Mouse (Mus musculus) urinary bladder, postnatal 4 days (tissue): ENCODE data around the gene Nedd4.
"Not testable (repeated sequence)": the region's sequence is repeated elsewhere in the genome, so short reads cannot be mapped to it uniquely, and the experiment has no call there.

Experiments
- DNase-seq, 2 experiments: peaks; one replicate each; pipeline ENCODE4 v3.0.0; 2021 to 2022; ENCODE audit warnings: low spot score in 2 of 2

The Nedd4 gene

DNA sequence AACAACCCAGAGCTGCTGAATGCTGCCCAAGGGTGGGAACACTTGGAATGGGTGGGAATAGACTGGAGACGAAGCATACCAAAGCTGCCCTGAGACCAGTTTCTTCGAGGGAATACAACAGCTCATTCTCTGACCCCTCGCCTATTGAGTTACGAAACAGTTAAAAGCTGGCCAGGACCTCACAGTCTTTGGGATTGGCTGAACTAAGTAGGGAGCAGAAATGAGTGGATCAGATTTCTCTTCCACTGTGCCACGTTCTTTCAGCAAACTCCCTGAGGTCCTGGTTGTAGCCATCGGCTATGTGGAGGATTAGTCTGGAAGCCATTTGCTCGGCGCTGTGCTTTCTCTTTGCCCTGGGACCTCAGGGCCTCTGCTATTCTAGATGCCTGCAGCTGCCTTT, 9.2 kb upstream of the Nedd4 start:
- no peak for DNase-seq

DNA sequence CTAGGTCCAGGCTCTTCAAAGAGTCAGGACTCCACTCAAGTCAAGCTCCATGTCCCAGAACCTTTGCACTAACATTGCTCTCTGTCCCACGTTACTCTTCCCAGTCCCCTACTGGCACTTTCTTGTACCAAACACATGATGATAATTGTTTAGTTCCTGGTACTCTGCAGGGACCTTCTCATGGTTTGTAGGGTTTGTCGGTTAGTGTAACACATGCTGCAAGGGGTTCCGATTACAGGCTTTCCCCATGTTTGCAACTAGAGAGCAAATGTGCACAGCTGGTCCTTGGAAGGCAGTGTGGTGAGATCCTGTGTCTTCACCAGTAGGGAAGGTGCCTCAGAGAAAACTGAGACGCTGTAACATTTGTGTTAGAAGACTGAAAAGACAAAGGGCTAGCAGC, 8.6 kb upstream of the Nedd4 start:
- DNase-seq: no peak

DNA sequence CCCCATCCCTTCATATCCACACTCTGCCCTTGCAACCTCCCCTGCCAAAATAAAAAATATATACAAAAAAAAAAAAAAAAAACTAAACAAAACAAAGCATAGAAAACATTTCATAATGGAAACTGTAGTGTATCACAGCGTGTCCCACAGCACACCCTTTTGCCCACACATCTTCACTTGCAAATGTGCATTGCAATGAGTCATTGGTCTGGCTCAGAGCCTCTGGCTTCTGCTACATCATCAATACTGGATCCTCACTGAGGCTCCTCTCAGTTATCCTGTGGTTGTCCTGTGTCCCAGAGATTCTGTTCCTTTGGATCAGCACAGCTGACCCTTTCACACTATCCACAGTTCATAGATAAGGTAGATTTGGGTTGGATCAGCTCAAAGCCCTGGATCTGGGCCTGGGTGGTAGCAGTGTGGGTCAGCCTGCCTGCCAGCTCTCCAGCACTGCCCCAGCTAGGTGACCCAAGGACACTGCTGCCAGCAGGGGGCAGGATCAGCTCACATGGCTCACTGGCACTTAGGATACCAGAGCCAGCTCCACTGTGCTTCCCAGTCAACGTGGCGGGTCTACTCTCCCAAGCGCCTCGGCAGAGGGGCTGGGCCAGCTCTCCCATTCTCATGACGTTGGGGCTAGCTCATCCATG, 7.4 kb upstream of the Nedd4 start:
- DNase-seq: no peak

DNA sequence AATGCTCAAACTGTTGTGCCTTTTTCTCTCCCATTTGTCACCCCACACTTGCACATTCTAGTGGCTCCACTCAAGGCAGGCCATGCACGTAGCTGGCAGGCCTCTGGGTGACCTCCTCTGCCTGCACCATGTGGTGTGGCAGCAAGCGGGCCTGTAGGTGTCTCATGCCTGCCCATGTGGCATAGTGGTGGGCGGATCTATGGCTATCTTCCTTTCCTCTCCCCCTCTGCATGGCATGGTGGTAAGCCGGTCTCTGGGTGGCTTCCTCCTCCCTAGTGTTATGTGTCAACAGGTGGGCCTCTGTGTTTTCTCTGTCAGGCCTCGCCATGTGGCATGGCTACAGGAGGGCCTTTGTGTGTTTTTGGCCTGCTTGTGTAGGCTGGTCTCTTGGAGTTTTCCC, 6.5 kb upstream of the Nedd4 start:
- no peak for DNase-seq

DNA sequence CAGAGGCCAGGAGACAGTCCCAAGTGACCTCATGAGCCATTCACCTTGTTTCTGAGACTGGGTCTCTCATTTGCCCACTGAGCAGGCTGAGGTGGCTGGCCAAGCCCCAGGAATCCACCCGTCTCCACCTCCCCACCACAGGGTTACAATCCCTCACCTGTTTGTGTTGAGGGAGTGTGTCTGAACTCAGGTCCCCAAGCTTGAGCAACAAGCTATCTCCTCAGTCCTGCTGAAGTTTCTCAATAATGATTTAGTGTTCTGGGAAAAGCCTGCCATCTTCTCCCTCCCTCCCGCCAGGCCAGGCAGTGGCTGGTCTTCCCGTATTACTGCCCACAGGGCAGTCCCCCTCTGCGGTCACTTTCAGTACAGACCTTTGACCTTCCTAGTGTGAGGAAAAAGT, 5.7 kb upstream of the Nedd4 start:
- peak in 1 of 2 experiments; percentile 50 for DNase-seq

DNA sequence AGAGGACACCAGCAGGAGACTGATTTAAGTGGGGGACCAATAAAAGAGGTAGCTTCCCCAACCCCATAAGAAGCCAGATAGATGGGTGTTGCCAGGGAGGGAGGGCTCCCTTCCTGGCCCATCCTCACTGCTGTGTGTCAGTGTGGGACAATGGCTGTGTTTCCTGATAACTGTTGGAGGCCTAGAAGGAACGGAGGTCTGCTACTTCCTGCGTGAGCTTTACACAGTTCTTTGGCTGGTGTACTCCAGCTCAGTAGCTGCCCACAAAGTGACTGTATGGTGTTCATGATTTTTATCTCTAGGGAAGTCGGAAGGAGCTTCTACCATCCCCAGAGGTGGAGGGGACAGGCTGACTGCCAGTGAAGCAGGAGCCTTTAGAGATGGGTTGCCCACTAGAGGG, 5.2 kb upstream of the Nedd4 start:
- DNase-seq: peak in 1 of 2 experiments; percentile 25

DNA sequence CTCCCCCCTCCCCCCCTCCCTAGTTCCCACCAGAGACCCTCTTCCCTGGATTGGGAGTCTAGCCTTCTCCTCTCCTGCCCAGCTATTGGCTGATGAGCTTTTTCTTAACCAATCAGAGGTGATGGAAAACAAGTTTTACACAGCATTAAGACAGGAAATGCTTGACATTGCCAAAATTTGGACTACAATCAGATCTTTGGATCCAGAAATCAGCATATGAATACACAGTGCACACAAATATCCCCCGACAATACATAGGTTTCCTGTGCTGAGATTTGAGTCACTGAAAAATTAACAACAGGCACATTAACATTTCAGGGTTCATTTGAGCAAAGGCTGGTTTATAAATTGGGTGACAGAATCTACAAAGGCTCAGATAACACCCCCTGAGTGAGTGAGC, 4.5 kb upstream of the Nedd4 start:
- no peak for DNase-seq

DNA sequence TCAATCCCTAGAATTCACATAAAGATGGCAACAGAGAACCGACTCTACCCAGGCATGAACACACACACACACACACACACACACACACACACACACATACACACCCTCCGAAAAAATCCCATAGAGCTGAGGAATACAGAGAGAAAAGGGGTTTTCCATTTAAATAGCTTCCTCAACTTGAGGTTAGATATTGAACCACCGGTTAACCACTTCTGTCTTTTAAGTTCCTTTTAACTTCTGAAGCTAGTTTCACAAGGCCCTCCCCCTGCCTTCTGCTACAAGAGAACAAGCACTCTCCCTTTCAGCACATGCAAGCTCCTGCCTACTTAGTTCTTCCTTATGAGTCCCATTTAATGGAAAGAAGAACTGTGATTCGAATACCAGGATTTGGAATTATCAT, 2.0 kb upstream of the Nedd4 start:
- DNase-seq: no peak

DNA sequence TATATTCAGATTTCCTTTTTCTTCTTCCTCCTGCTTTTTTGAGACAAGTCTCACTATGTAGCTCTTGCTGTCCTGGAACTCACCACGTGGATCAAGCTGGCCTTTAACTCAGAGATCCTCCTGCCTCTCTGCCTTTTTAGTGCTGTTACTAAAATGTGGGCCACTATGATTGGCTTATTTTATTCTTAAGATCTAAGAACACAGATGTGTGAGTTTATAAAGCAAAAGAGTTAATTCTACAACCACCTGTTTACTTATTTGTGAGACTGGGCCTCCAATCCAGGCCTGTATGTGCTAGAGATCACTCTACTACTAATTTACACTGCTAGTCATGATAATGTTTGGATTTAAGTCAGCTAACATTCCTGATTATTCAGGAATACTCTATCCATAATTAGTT, 1.2 kb upstream of the Nedd4 start:
- peak in 1 of 2 experiments; percentile 17 for DNase-seq

DNA sequence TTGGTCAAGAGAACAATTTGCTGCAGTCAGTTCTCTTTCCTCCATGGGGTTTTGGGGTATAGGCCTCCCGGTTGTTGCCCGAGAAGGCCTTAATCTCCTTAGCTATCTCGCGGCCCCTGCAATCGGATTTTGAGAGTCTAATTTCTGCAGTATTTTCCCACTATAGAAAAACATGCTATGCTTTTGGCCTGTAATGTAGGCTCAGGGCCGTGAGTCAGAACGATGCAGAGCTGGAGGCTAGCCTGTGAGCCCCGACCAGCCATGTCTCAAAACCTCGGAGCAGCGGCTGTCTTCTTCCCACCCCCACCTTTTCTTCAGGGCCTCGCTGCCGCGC, 618 bp upstream of the Nedd4 start:
- DNase-seq: no peak

DNA sequence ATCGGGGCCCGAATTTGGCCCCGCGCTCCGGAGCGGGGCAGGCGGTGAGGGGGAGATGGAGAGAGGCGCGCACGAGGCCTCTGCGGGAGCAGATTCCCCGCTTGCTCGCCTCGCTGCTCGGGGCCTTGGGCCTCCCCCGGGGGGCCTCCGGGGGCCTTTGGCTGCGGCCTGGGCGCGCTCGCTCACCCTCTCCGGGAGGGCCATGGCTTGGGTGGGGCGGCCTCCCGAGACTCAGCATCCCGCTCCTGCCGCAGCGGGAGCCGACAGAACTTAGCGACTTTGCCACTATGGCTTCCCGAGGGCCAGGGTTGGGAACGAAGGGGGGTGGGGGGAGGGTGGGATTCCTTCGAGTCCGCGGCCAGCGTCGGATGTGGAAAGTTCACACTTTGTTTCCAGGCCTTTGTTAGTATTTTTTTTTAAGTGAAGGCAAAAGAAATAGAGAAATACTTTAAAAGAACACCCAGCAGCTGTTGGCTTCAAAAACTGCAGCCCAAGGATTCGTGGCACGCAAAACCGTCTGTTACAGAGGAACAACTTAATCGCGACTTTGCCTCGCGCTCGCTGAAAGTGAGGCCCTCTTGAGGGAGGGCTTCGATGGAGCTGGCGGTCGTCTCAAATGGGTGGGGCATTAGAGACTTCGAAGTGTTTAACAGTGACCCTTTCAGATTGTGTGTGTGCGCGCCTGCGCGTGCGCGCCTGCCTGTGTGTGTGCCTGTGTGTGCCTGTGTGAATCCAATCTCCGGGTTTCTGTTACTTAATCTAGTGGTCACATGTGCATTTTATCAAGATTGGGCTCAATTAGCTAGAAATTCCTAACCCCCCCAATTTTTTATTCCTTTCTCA, 766 bp downstream of the Nedd4 start:
- peak; percentile 76 to 83 for DNase-seq

DNA sequence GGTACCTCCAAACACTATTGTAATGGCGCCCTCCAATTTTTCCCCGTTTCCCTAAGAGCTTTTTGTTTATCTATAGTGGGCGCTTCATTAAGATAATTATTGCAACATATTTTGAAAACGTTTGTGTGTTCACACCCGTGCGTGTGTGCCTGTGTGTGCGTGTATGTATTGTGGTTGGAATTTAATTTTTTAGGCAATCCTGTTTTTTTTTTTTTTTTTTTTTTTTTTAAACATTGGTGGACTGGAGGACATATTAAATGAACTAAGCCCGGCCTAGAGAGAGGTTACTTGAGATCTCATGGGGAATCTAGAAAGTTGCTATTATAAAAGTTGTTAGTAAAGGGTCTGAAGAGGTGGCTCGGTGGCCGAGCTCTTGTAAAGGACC, 1.4 kb downstream of the Nedd4 start:
- DNase-seq: no peak

DNA sequence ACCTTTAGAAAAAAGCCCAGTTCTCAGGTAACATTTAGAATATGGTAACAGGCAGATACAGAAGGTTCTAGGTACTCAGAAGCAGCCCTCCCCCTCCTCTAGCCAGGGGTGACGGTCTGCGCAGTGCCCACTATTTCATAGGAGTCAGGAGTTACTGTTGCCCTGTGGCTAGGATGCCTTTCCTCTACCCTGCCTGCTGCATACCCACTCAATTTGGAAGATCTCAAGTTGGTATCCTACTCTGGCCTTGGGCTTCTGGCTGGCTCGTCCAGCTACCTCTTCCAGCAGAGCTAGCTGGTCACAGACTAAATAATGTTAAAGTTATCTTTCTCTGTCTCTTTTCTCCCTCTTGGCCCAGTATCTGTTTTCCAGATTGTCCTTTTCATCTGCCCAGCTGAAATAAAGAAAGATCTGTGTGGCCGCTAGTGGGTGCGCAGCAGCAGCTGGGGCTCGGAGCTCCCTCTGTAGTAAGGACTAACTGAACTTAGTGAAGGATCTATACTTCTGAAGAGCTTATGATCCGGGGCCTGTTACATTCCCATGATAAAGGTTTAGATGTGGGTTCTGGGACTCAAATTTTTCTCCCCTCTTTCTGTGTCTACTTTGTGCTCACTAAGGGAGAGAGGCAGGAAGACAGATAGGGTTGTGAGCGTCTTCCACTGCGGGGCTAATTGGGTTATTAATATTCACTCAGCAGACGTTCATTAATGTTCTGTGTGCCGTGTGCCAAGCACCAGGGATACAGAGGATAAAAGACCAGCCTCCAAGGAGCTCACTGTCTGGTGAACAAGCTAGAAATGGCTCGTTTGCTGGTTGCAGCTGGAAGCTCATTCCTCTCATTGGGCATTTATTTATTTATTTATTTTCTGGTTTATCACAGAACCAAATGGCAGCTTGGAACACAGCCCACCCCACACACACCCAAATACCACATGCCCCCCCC, 2.5 kb downstream of the Nedd4 start:
- no peak for DNase-seq

DNA sequence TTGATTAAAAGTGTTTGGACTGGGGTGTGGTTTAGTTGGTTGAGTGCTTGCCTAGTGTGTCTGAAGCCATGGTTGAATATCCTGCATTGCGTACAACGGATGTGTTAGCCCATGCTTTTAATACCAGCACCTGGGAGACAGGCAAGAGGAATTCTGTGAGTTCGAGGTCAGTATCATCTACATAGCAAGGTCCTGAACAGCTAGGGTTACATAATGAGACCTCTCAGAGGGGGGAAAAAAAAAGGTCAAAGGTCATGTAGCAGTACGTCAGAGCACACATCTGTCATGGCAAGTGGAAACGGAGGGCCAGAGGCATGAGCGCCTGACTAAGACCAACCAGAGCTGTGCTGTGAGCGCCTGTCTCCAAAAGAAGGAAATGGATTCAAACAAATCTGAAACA, 3.4 kb downstream of the Nedd4 start:
- DNase-seq: no peak

DNA sequence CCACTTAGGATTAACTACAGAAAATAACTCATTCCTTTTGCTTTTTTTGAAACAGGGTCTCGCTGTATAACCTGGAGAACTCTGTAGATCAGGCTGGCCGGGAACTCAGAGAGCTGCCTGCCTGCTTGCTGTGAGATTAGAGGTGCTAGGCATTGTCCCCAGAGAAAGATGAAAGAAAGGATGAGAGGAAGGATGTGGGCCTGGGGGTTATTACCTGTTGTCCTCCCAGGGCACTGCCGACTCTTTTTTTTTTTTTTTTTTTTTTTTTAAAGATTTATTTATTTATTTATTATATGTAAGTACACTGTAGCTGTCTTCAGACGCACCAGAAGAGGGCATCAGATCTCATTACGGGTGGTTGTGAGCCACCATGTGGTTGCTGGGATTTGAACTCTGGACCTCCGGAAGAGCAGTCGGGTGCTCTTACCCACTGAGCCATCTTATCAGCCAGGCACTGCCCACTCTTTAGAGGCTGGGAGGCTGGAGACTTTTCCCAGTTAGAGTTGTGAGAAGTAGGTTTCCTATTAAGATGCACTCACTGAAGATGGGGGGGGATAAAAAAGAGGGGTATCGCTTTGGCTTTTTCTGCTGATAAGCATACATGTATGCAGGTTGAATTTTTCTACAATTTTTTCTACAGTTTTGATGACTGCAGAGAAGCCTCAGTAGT, 4.3 kb downstream of the Nedd4 start:
- DNase-seq: not testable (repeated sequence)

DNA sequence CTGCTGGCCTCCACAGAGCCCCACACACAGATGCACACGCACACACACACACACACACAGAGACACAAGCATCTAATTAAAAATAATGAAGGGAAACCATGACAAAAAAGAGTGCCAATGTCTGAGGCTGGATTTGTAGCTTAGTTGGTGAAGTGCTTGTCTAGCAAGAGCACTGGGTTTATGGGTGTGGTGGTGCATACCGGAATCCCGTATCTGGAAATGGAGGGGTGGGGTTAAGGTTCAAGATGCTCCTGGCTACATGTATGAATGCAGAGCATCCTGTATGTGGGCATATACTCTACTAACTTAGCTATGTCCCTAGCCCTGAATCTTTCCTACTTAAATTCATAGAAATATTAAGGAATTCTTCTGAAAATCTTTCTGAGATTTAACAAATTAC, 5.0 kb downstream of the Nedd4 start:
- DNase-seq: no peak

DNA sequence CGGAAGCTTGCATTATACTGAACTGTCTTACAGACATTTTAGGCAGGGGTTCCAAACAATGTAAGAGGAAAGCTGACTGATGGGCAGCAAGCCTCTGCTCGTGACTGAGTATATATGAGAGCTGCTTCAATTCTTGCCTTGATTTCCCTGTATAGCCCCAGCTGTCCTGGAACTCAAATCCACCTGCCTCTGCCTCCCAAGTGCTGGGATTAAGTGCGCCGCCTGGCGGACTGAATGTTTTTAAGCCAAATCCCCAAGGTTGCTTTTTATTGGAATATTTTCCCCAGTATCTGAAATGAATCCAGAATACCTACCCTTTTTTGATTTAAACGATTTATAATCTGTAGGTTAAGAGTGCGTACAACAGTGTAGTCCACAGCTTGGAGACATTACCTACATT, 7.2 kb downstream of the Nedd4 start:
- no peak for DNase-seq

DNA sequence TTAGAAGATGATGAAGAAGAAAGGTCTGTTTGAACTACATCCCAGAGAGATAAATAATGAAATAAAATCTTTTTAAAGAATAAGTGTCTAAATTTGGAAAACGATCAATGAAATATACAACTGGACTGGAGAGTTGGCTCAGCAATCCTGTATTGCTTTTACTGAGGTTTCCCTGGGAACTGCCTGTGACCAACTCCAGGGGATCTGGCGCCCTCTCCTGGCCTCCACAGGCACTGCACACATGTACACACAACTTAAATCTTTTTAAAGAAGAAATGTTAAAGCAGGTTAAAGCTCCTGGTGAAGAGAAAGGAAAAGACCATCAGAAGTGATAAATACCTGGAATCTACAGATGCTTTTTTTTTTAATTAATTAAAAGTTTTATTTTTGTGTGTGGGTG, 10.2 kb downstream of the Nedd4 start:
- DNase-seq: peak; percentile 69 to 86

DNA sequence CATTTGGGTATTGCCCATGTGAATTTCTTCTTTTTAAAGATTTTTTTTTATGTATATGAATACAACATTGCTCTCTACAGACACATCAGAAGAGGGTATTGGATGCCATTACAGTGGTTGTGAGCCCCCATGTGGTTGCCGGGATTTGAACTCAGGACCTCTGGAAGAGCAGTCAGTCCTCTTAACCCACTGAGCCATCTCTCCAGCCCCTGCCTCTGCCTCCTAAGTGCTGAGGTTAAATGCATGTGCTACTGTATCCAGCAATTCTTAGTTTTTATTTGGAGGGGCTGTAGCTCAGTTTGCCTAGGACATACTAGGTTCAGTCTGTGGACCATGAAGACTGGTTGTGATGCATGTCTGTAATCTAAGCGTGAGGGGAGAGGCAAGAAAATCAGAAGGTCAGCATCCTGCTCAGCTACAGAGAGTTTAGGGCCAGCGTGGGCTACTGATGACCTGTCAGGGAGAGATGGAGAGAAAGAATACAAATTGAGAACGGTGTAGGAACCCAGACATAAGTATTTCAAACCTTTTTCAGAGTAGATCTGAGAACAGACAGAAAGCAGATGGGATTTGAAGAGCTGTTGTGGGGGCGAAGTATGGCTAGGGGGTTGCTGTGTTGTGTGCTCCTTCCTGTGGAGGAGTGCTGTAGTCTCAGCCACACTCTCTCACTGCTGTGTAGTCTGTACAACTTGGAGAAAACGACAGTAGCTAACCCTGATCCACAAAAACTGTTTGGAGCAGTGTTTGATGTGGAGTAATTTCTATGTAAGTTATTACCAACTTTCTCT, 13.0 kb downstream of the Nedd4 start:
- no peak for DNase-seq

DNA sequence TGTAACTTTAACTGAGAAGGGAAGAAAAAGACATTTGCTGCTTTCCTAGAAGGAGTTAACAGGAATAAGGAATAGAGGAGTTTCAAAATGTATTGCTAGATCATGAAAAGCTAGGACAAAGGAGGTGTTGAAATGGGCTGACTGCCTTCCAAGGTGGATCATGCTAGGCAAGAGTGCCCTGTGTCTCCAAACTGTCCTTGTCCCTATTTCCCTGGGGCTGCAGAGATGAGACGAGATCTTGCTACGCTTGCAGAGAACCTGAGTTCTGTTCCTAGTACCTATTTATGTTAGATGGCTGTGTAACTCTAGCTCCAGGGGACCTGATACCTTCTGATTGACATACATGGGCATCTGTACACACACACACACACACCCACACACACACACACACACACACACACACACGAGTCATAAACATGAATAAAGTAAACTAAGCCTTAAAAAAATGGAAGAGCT, 13.6 kb downstream of the Nedd4 start:
- DNase-seq: no peak

DNA sequence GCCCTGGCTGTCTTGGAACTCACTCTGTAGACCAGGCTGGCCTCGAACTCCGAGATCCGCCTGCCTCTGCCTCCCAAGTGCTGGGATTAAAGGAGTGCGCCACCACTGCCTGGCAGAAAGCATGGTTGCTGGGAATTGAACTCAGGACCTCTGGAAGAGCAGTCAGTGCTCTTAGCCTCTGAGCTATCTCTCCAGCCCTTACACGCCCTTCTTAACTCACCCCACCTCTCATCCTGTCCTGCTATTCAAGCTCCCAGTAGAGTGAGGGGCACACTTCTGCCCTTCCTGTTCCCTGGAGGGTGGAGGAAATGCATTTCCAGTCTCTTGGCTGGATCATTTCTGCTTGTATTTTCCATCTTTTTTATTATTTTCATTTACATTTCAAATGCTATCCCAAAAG, 15.5 kb downstream of the Nedd4 start:
- DNase-seq: peak in 1 of 2 experiments; percentile 8
